Mouse (Mus musculus): ENCODE measurements around the gene Arid3c.
"Not testable (repeated sequence)": the region's sequence is repeated elsewhere in the genome, so short reads cannot be mapped to it uniquely, and the experiment has no call there.

Arid3c gene

GRCm38 (mm10) chr4:41731052-41731765 is at the start of gene Arid3c:
Gene Arid3c, minus strand, starts transcription at chr4:41731142.
- DNase-seq (ENCODE audit: extremely low spot score, low read depth, low spot score), result no peak

- not testable (repeated sequence) for DNase-seq (ENCODE audit: extremely low spot score, low read depth, low spot score)
Measured at GRCm38 (mm10) chr4:41775840-41776239, 44.9 kb upstream of the Arid3c start.

GRCm38 (mm10) chr4:41774506-41774905 is 43.6 kb upstream of the Arid3c start:
- DNase-seq (ENCODE audit: extremely low spot score, low read depth, low spot score), result not testable (repeated sequence)

- not testable (repeated sequence) for DNase-seq (ENCODE audit: extremely low spot score, low read depth, low spot score)
Measured at GRCm38 (mm10) chr4:41774002-41774401, 43.1 kb upstream of the Arid3c start, which contains the start of gene Ccl27a. Gene Ccl27a, minus strand, starts transcription at chr4:41774247.

- DNase-seq (ENCODE audit: extremely low spot score, low read depth, low spot score), result not testable (repeated sequence)
Measured at GRCm38 (mm10) chr4:41773502-41773901, 42.6 kb upstream of the Arid3c start.

- DNase-seq (ENCODE audit: extremely low spot score, low read depth, low spot score), result not testable (repeated sequence)
Measured at GRCm38 (mm10) chr4:41772946-41773345, 42.0 kb upstream of the Arid3c start.

- DNase-seq (ENCODE audit: extremely low spot score, low read depth, low spot score), result not testable (repeated sequence)
Measured at GRCm38 (mm10) chr4:41767301-41767700, 36.4 kb upstream of the Arid3c start.

- DNase-seq (ENCODE audit: extremely low spot score, low read depth, low spot score), result not testable (repeated sequence)
Measured at GRCm38 (mm10) chr4:41763176-41763575, 32.2 kb upstream of the Arid3c start.

- DNase-seq (ENCODE audit: extremely low spot score, low read depth, low spot score), result not testable (repeated sequence)
Measured at GRCm38 (mm10) chr4:41762688-41763114, 31.8 kb upstream of the Arid3c start.

GRCm38 (mm10) chr4:41762099-41762687 is 31.3 kb upstream of the Arid3c start:
- DNase-seq (ENCODE audit: extremely low spot score, low read depth, low spot score), result no peak

- DNase-seq (ENCODE audit: extremely low spot score, low read depth, low spot score), result no peak
Measured at GRCm38 (mm10) chr4:41761680-41762079, 30.7 kb upstream of the Arid3c start.

- DNase-seq (ENCODE audit: extremely low spot score, low read depth, low spot score), result no peak
Measured at GRCm38 (mm10) chr4:41760911-41761310, 30.0 kb upstream of the Arid3c start.

- DNase-seq (ENCODE audit: extremely low spot score, low read depth, low spot score), result no peak
Measured at GRCm38 (mm10) chr4:41760288-41760721, 29.4 kb upstream of the Arid3c start.

- no peak for DNase-seq (ENCODE audit: extremely low spot score, low read depth, low spot score)
Measured at GRCm38 (mm10) chr4:41759656-41760287, 28.8 kb upstream of the Arid3c start.

GRCm38 (mm10) chr4:41759206-41759605 is 28.3 kb upstream of the Arid3c start:
- DNase-seq (ENCODE audit: extremely low spot score, low read depth, low spot score), result no peak

GRCm38 (mm10) chr4:41758701-41759100 is 27.8 kb upstream of the Arid3c start:
- DNase-seq (ENCODE audit: extremely low spot score, low read depth, low spot score), result no peak

GRCm38 (mm10) chr4:41758021-41758420 is 27.1 kb upstream of the Arid3c start:
- no peak for DNase-seq (ENCODE audit: extremely low spot score, low read depth, low spot score)

GRCm38 (mm10) chr4:41757321-41757720 is 26.4 kb upstream of the Arid3c start:
- no peak for DNase-seq (ENCODE audit: extremely low spot score, low read depth, low spot score)

- DNase-seq (ENCODE audit: extremely low spot score, low read depth, low spot score), result no peak
Measured at GRCm38 (mm10) chr4:41756440-41756839, 25.5 kb upstream of the Arid3c start.

GRCm38 (mm10) chr4:41755338-41756305 is 24.7 kb upstream of the Arid3c start, which contains the start of gene Sigmar1:
Gene Sigmar1, minus strand, starts transcription at chr4:41756157.
- no peak for DNase-seq (ENCODE audit: extremely low spot score, low read depth, low spot score)
